Mouse (Mus musculus): ENCODE results near the gene Fam83g.

GRCm38 (mm10) chr11:61667248-61667647 is 16.6 kb upstream of the Fam83g start:
- TF ChIP-seq CTCF (IDR thresholded peaks at IDR 0.05; ENCODE audit: insufficient read depth, low read depth, low read length): no peak
- no peak for TF ChIP-seq POLR2A (IDR thresholded peaks at IDR 0.05; ENCODE audit: insufficient read depth, low read depth, low read length)
